Mouse (Mus musculus): Measurements from ENCODE around the gene Rassf7. TPM values are rescaled to one million over a fixed set of nuclear protein-coding genes. Genes with fewer than 3 reads are reported as not detected.

Gene Rassf7
- 15.1 and 15.3 TPM in 2 replicates for polyA plus RNA-seq (2015; fragmentation: Nextera tagmentation; extraction: Ambion mirVana)

DNA sequence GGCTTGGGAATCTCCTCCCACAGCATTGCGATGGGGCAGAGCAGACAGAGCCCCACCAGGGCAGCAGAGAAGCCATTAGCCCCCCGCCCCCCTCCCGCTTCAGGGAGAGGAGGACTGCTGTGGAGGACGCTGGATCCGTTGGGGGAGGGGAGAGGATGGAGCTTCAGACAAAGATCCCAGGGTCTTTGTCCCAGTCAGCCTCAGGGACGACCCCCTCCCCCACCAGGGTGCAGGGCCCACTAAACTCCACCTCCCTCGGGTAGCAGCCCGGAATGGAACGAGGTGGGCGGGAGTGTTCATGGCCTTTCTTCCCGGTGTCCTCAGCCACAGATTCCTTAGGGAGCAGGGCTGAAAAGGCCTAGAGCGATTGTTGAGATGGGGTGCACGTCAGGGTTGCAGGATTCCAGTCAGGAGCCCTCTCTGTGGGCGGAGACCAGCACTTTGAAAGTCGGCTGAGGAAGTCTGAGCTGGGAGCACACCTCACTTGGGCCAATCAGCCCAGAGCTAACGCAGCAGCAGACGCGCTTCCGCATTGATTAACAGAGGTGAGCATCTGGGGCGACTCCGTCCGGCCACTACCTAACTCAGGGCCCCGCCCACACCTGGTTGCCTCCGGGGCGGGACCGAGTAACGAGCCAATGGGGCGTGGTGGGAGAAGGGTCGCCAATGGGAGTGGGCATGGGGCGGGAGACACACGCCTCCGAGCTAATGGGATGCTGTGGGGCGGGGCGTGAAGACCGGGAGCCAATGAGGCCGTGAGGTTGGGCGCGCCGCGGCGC, at the start of gene Rassf7:
Rassf7 (plus strand) TSS at position 760 of the 779 bp plus-strand sequence.
- WGBS, result under 1% methylated on average over 41 of the region's 41 CpGs
- H3K4me3 ChIP-seq, result peak within 1 kb of the TSS; percentile 67
- peaks cover 47% of the 10 kb centered on the region for H3K4me1 ChIP-seq
- peaks cover 20% of the 10 kb centered on the region for H3K36me3 ChIP-seq
- H3K27me3 ChIP-seq (replicated peaks), result peaks cover 12% of the 10 kb centered on the region
- peak within 1 kb of the TSS; percentile 77 for H3K4me2 ChIP-seq
- H3K9ac ChIP-seq, result peak within 1 kb of the TSS; percentile 84
- ATAC-seq (ENCODE audit: extremely low read depth, insufficient number of reproducible peaks, low FRiP score, low TSS enrichment), result peak; percentile 96
- peak within 1 kb of the TSS; percentile 78 for H3K27ac ChIP-seq (replicated peaks)
- no peaks in the 10 kb centered on the region for H3K9me3 ChIP-seq

- peak overlapping the region; percentile 73 for H3K4me3 ChIP-seq
- peak overlapping the region; percentile 72 for H3K27ac ChIP-seq (replicated peaks)
- H3K4me1 ChIP-seq, result peaks cover 49% of the 10 kb centered on the region
- no peaks in the 10 kb centered on the region for H3K9me3 ChIP-seq
- peak overlapping the region; percentile 89 for H3K9ac ChIP-seq
- 11% methylated on average over 7 of the region's 7 CpGs for WGBS
- H3K27me3 ChIP-seq (replicated peaks), result no peaks in the 10 kb centered on the region
- H3K36me3 ChIP-seq, result peaks cover 35% of the 10 kb centered on the region
- ATAC-seq (ENCODE audit: extremely low read depth, insufficient number of reproducible peaks, low FRiP score, low TSS enrichment), result no peak
- peak overlapping the region; percentile 81 for H3K4me2 ChIP-seq
These were observed 47.7 kb upstream of the Rassf7 start for GRCm38 (mm10) chr7:141167901-141168517.

- ATAC-seq (ENCODE audit: extremely low read depth, insufficient number of reproducible peaks, low FRiP score, low TSS enrichment), result 0 out of 2 replicates have a peak, but pooled peaks have one; percentile 23
- Histone ChIP-seq H3K9ac (peak overlapping the region; percentile 89), H3K9me3 (no peaks in the 10 kb centered on the region), H3K36me3 (peaks cover 30% of the 10 kb centered on the region), H3K4me2 (peak overlapping the region; percentile 81), H3K27me3 (replicated peaks) (no peaks in the 10 kb centered on the region), H3K4me3 (peak overlapping the region; percentile 73), H3K4me1 (peaks cover 55% of the 10 kb centered on the region), H3K27ac (replicated peaks) (peak overlapping the region; percentile 72)
- WGBS, result 2% methylated on average over 22 of the region's 22 CpGs
These were observed 47.1 kb upstream of the Rassf7 start for GRCm38 (mm10) chr7:141168518-141168953.

DNA sequence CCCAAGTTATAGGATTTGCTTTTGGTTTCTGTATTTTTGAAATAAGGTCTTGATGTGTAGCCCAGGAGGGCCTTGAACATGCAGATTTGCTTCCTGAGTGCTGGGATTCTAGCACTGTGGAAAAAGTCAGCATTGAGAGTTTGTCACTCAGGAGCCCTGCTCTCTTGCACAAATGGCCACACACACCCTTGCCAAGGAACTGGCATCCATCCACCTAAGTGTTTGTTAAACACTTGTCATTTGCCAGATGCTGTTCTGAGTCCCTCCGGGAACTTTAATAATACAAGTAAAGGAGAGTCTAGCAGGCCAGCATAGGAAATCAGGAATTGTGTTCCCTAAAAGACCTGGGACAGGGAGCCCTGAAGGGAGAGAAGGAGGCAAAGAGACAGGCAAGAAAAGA, 46.4 kb upstream of the Rassf7 start:
- H3K4me3 ChIP-seq, result peak overlapping the region; percentile 73; the same call in 1 of the 2 replicates
- no peak for ATAC-seq (ENCODE audit: extremely low read depth, insufficient number of reproducible peaks, low FRiP score, low TSS enrichment)
- H3K9me3 ChIP-seq, result no peaks in the 10 kb centered on the region
- peaks cover 22% of the 10 kb centered on the region for H3K36me3 ChIP-seq
- H3K9ac ChIP-seq, result peak overlapping the region; percentile 89
- H3K4me1 ChIP-seq, result peaks cover 52% of the 10 kb centered on the region
- 0 out of 2 replicates have a peak overlapping the region, but pooled peaks have one; percentile 72 for H3K27ac ChIP-seq (replicated peaks)
- H3K4me2 ChIP-seq, result peak overlapping the region; percentile 81
- 59% methylated on average over 1 of the region's 1 CpGs for WGBS
- H3K27me3 ChIP-seq (replicated peaks), result no peaks in the 10 kb centered on the region

DNA sequence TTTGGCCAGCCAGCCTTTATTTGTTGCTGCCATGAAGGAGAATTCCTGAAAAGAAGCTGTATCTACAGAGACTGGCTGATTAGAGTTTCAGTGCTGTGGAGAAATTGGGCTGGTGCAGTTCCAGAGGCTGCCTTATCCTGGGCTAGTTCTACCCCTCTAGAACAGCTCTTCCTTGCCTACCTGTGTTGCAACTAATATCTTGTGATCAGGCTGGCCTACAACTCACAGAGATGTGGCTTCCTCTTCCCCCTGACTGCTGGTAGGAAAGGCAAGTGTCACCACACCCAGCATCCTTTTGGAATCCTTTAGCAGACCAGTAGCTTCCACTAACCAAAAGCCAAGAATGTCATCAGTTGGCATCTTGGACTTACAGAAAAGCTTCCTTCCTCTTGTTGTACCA, 45.8 kb upstream of the Rassf7 start:
- peak overlapping the region; percentile 89; the same call in 1 of the 2 replicates for H3K9ac ChIP-seq
- 0 out of 2 replicates have a peak overlapping the region, but pooled peaks have one; percentile 20 for H3K27ac ChIP-seq (replicated peaks)
- no peak overlapping the region for H3K4me3 ChIP-seq
- H3K4me1 ChIP-seq, result peaks cover 47% of the 10 kb centered on the region
- no peaks in the 10 kb centered on the region for H3K9me3 ChIP-seq
- no peaks in the 10 kb centered on the region for H3K27me3 ChIP-seq (replicated peaks)
- peaks cover 16% of the 10 kb centered on the region for H3K36me3 ChIP-seq
- ATAC-seq (ENCODE audit: extremely low read depth, insufficient number of reproducible peaks, low FRiP score, low TSS enrichment), result no peak
- H3K4me2 ChIP-seq, result no peak overlapping the region

DNA sequence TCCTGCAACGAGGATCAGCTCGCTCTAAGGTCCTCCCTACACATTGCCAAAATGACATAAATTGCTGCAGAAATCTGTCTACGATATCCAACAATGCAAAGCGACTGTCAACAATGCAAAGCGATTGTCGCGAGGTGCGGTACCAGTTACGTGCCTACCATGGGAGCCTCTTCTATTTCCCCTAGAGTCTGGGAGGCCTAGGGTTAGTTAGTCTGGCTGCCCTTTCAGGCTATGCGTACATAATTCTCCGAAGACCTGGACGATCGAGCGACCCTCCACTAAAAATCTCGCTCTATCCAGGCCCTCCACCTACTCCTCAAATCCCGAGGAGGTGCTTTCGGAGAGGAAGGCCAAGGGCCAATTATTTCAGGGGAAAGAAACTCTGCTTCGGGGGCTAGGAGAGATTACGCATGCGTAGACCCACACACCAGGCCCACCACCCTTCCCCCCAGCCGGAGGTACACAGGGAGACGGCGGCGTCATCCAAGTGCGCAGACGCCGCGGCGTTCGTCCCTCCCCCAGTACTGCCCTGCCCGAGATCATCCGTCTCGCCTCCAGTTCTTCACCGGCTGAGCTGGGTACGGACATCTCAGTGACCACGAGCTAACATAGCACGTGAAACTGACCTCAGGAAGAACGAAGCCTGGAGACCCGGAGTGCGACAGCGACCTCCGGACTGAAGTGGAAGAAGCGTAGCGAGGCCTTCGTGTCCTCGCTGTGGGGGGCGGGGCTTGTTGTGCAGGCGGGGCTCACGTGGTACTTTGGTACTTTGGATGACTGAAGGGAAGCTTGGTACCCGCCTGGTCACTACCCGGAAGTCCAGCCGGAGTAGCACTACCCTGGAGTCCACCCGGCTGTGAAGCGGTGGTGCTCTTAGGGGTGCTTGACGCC, 43.3 kb upstream of the Rassf7 start, which contains the start of gene Rnh1:
Rnh1 (minus strand) TSS at position 742 of the 891 bp plus-strand sequence.
- Histone ChIP-seq H3K9me3 (no peaks in the 10 kb centered on the region), H3K36me3 (no peaks in the 10 kb centered on the region), H3K4me2 (peak within 1 kb of the TSS; percentile 78), H3K27me3 (replicated peaks) (0 out of 2 replicates have a peak, but pooled peaks cover 7% of the 10 kb centered on the region), H3K4me3 (peak within 1 kb of the TSS; percentile 64), H3K4me1 (peaks cover 41% of the 10 kb centered on the region), H3K27ac (replicated peaks) (peak within 1 kb of the TSS; percentile 94), H3K9ac (peak within 1 kb of the TSS; percentile 88)
- peak; percentile 89 for ATAC-seq (ENCODE audit: extremely low read depth, insufficient number of reproducible peaks, low FRiP score, low TSS enrichment)
- WGBS, result 3% methylated on average over 55 of the region's 55 CpGs

- WGBS, result 89% methylated on average over 5 of the region's 5 CpGs
- no peak for ATAC-seq (ENCODE audit: extremely low read depth, insufficient number of reproducible peaks, low FRiP score, low TSS enrichment)
These were observed 42.3 kb upstream of the Rassf7 start for GRCm38 (mm10) chr7:141173323-141173850.

DNA sequence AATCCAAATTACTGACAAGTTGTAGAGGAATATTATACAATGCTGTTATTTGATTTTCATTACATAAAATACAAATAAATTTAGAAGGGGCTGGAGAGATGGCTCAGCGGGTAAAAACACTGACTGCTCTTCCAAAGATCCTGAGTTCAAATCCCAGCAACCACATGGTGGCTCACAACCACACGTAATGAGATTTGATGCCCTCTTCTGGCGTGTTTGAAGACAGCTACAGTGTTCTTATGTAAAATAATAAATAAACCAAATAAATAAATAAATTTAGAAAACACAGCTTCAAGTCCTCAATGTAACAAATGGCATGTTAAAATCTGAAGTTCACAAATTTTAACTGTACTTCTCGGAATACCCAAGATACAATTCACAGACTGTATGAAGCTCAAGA, 40.6 kb upstream of the Rassf7 start:
- no peak overlapping the region for H3K4me3 ChIP-seq
- H3K9me3 ChIP-seq, result no peaks in the 10 kb centered on the region
- no peak overlapping the region for H3K4me2 ChIP-seq
- WGBS, result 76% methylated on average over 4 of the region's 4 CpGs
- peaks cover 16% of the 10 kb centered on the region for H3K27me3 ChIP-seq (replicated peaks)
- no peak for ATAC-seq (ENCODE audit: extremely low read depth, insufficient number of reproducible peaks, low FRiP score, low TSS enrichment)
- no peak overlapping the region for H3K27ac ChIP-seq (replicated peaks)
- no peak overlapping the region for H3K9ac ChIP-seq
- H3K36me3 ChIP-seq, result no peaks in the 10 kb centered on the region
- peaks cover 17% of the 10 kb centered on the region for H3K4me1 ChIP-seq

More at GRCm38 (mm10) chr7:141173323-141173850, 42.3 kb upstream of the Rassf7 start:
- Histone ChIP-seq H3K4me3 (peak overlapping the region; percentile 64), H3K4me2 (peak overlapping the region; percentile 78), H3K27me3 (replicated peaks) (peaks cover 15% of the 10 kb centered on the region), H3K9me3 (no peaks in the 10 kb centered on the region), H3K36me3 (no peaks in the 10 kb centered on the region), H3K9ac (peak overlapping the region; percentile 88), H3K27ac (replicated peaks) (peak overlapping the region; percentile 94), H3K4me1 (peaks cover 31% of the 10 kb centered on the region)

DNA sequence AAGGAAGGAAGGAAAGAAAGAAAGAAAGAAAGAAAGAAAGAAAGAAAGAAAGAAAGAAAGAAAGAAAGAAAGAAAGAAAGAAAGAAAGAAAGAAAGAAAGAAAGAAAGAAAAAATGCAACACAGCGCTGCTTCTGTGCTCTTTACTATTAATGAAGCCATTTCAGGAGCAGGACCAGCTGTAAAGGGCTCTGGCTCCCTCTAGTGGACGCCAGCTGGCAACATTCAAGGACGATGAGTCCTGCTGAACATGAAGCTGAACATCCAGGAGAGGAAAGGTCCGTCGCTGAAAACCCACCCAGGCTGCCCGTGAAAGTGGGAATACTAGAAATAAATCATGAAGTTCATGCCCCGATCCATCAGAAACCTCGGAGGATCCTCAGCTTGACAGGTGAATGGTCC, 39.5 kb upstream of the Rassf7 start:
- no peak overlapping the region for H3K4me3 ChIP-seq
- no peaks in the 10 kb centered on the region for H3K9me3 ChIP-seq
- H3K36me3 ChIP-seq, result no peaks in the 10 kb centered on the region
- no peak for ATAC-seq (ENCODE audit: extremely low read depth, insufficient number of reproducible peaks, low FRiP score, low TSS enrichment)
- H3K9ac ChIP-seq, result no peak overlapping the region
- H3K27ac ChIP-seq (replicated peaks), result no peak overlapping the region
- no peak overlapping the region for H3K4me2 ChIP-seq
- WGBS, result 3% methylated on average over 8 of the region's 8 CpGs
- peaks cover 17% of the 10 kb centered on the region for H3K4me1 ChIP-seq
- peaks cover 16% of the 10 kb centered on the region for H3K27me3 ChIP-seq (replicated peaks)

DNA sequence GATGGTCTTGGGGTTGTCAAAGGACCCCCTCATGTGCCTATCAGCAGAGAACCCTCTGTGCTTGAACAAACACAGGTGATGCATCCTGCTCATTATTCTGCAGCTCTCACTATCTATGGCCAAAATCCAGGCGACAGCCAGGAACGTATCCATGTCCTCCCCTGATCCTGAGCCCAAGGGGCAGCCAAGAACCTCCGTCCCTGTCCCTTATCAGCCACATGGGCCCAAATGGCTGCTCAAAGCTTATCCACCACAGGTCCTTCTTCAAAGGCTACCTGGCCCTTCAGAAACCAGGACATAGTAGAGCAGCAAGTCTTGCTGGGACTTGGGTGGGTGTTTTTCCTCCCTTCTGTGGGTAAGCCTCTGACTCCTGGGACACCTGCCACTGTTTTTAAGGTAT, 27.5 kb upstream of the Rassf7 start:
- Histone ChIP-seq H3K4me2 (no peak overlapping the region), H3K4me3 (no peak overlapping the region), H3K4me1 (peaks cover 20% of the 10 kb centered on the region), H3K9ac (no peak overlapping the region), H3K36me3 (peaks cover 38% of the 10 kb centered on the region), H3K27ac (replicated peaks) (no peak overlapping the region), H3K27me3 (replicated peaks) (no peaks in the 10 kb centered on the region), H3K9me3 (no peaks in the 10 kb centered on the region)
- 53% methylated on average over 3 of the region's 3 CpGs for WGBS
- ATAC-seq (ENCODE audit: extremely low read depth, insufficient number of reproducible peaks, low FRiP score, low TSS enrichment), result no peak

All from heart, embryonic 13.5 days (tissue).